In the genomic region with DNA sequence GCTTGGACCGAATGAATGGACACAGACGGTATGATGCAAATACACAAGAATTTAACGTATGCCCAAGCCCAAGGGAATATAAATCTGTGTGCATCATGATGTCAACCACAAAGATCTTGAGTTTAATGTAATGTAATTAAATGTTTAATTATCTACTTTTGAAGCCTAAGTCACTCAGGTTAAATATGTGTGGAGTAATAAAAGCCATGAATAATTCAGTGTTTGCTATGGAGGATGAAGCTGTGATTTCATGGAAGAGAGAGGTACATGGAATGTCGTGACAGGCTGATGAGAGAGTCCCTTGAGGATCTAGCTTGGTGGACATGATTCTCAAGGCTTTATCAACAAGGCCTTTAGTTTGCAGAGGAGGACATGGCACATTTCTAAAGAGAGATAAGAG, we compare ENCODE assay signal across 23 mouse cellular contexts.
DNase-seq lines count a peak whose midpoint lies in the region; ATAC-seq and TF ChIP-seq lines count a peak whose summit lies in the region.
"Had no signal": no experiment of that assay in that cellular context is flagged by ENCODE, and none has a peak within 500 bp of the region (broad histone marks: within the 10 kb centered on the region; RNA-seq: fewer than 3 reads in every experiment).

No protein-coding gene starts in this region.

- H3K27me3 ChIP-seq in forebrain, embryonic 12.5 days: no peaks in the 10 kb centered on the region
- H3K27me3 ChIP-seq in forebrain, embryonic 10.5 days (ENCODE audit: poor library complexity, severe bottlenecking): no peaks in the 10 kb centered on the region
- no peaks in the 10 kb centered on the region for H3K27me3 ChIP-seq in forebrain, embryonic 14.5 days (replicated peaks; ENCODE audit: control insufficient read depth, insufficient read depth, low read length)
- no peaks in the 10 kb centered on the region for H3K27me3 ChIP-seq in forebrain, postnatal 0 days (ENCODE audit: insufficient read depth, low read length)
- no peaks in the 10 kb centered on the region for H3K27me3 ChIP-seq in neural tube, embryonic 12.5 days (replicated peaks)
- no peaks in the 10 kb centered on the region for H3K27me3 ChIP-seq in neural tube, embryonic 15.5 days (replicated peaks)
- H3K27me3 ChIP-seq: CH12.LX; embryonic facial prominence, embryonic 13.5 days; embryonic facial prominence, embryonic 15.5 days had no signal

- H3K9me3 ChIP-seq in forebrain, embryonic 12.5 days: no peaks in the 10 kb centered on the region
- H3K9me3 ChIP-seq in forebrain, embryonic 10.5 days: no peaks in the 10 kb centered on the region
- no peaks in the 10 kb centered on the region for H3K9me3 ChIP-seq in forebrain, embryonic 14.5 days (replicated peaks; ENCODE audit: control insufficient read depth, low read length)
- H3K9me3 ChIP-seq in forebrain, postnatal 0 days (ENCODE audit: low read length): no peaks in the 10 kb centered on the region
- no peaks in the 10 kb centered on the region for H3K9me3 ChIP-seq in neural tube, embryonic 12.5 days
- H3K9me3 ChIP-seq in neural tube, embryonic 15.5 days (replicated peaks): no peaks in the 10 kb centered on the region
- H3K9me3 ChIP-seq: embryonic facial prominence, embryonic 13.5 days; embryonic facial prominence, embryonic 15.5 days had no signal

- no peak overlapping the region for H3K4me3 ChIP-seq in forebrain, embryonic 12.5 days (replicated peaks)
- H3K4me3 ChIP-seq in forebrain, embryonic 10.5 days: no peak overlapping the region
- no peak overlapping the region for H3K4me3 ChIP-seq in forebrain, embryonic 14.5 days (ENCODE audit: low read depth, low read length)
- no peak overlapping the region for H3K4me3 ChIP-seq in forebrain, postnatal 0 days (ENCODE audit: low read depth, low read length)
- H3K4me3 ChIP-seq in neural tube, embryonic 12.5 days: no peak overlapping the region
- H3K4me3 ChIP-seq in neural tube, embryonic 15.5 days (replicated peaks): no peak overlapping the region
- H3K4me3 ChIP-seq: embryonic facial prominence, embryonic 13.5 days; embryonic facial prominence, embryonic 15.5 days; erythroblast, embryonic 14.5 days had no signal

- no peak for DNase-seq in forebrain, embryonic 10.5 days (ENCODE audit: extremely low spot score, low spot score)
- no peak for DNase-seq in forebrain, embryonic 14.5 days (ENCODE audit: low spot score)
- no peak for DNase-seq in forebrain, postnatal 0 days
- DNase-seq: adrenal gland, adult 2 months; adrenal gland, postnatal 10 days; adrenal gland, postnatal 25 days; B cell, adult 2 months; cerebellum, adult 11 months; cerebellum, adult 18-20 months; cerebellum, adult 8-10 months; cerebellum, adult 9-11 months; cerebellum, postnatal 14 days; cerebellum, postnatal 36 days; embryo, embryonic 11 days had no signal

- 75% methylated on average over 4 of the region's 4 CpGs for WGBS in forebrain, embryonic 12.5 days
- WGBS in forebrain, embryonic 10.5 days: 96% methylated on average over 4 of the region's 4 CpGs
- 61% methylated on average over 4 of the region's 4 CpGs for WGBS in forebrain, embryonic 14.5 days
- WGBS in forebrain, postnatal 0 days: 56% methylated on average over 4 of the region's 4 CpGs
- WGBS in neural tube, embryonic 12.5 days: 56% methylated on average over 4 of the region's 4 CpGs
- 37% methylated on average over 4 of the region's 4 CpGs for whole genome bisulfite sequencing in neural tube, embryonic 15.5 days

- H3K27ac ChIP-seq in forebrain, embryonic 12.5 days: no peak overlapping the region
- H3K27ac ChIP-seq in forebrain, embryonic 10.5 days: no peak overlapping the region
- H3K27ac ChIP-seq in forebrain, embryonic 14.5 days (ENCODE audit: low read depth, low read length): peak overlapping the region; percentile 23; the same call in 1 of the 2 replicates
- H3K27ac ChIP-seq in forebrain, postnatal 0 days (ENCODE audit: low read depth, low read length): no peak overlapping the region
- H3K27ac ChIP-seq in neural tube, embryonic 12.5 days: no peak overlapping the region
- no peak overlapping the region for H3K27ac ChIP-seq in neural tube, embryonic 15.5 days (replicated peaks)
- H3K27ac ChIP-seq: embryonic facial prominence, embryonic 13.5 days; embryonic facial prominence, embryonic 15.5 days had no signal

- H3K4me2 ChIP-seq in forebrain, embryonic 12.5 days: no peak overlapping the region
- no peak overlapping the region for H3K4me2 ChIP-seq in forebrain, embryonic 14.5 days (ENCODE audit: low read length)
- H3K4me2 ChIP-seq in forebrain, postnatal 0 days (ENCODE audit: low read depth): no peak overlapping the region
- no peak overlapping the region for H3K4me2 ChIP-seq in neural tube, embryonic 12.5 days (replicated peaks)
- no peak overlapping the region for H3K4me2 ChIP-seq in neural tube, embryonic 15.5 days
- H3K4me2 ChIP-seq: embryonic facial prominence, embryonic 13.5 days; embryonic facial prominence, embryonic 15.5 days had no signal

- H3K9ac ChIP-seq in forebrain, embryonic 12.5 days: no peak overlapping the region
- no peak overlapping the region for H3K9ac ChIP-seq in forebrain, embryonic 14.5 days (ENCODE audit: low read length)
- no peak overlapping the region for H3K9ac ChIP-seq in forebrain, postnatal 0 days
- no peak overlapping the region for H3K9ac ChIP-seq in neural tube, embryonic 12.5 days
- no peak overlapping the region for H3K9ac ChIP-seq in neural tube, embryonic 15.5 days (replicated peaks)
- H3K9ac ChIP-seq: embryonic facial prominence, embryonic 13.5 days; embryonic facial prominence, embryonic 15.5 days had no signal

- H3K4me1 ChIP-seq in forebrain, embryonic 12.5 days: no peaks in the 10 kb centered on the region
- H3K4me1 ChIP-seq in forebrain, embryonic 10.5 days: peaks cover 6% of the 10 kb centered on the region; the same call in 1 of the 2 replicates
- H3K4me1 ChIP-seq in forebrain, embryonic 14.5 days (ENCODE audit: control insufficient read depth, insufficient read depth, low read length): peaks cover 12% of the 10 kb centered on the region
- H3K4me1 ChIP-seq in forebrain, postnatal 0 days (ENCODE audit: insufficient read depth): no peaks in the 10 kb centered on the region
- H3K4me1 ChIP-seq in neural tube, embryonic 12.5 days: no peaks in the 10 kb centered on the region
- no peaks in the 10 kb centered on the region for H3K4me1 ChIP-seq in neural tube, embryonic 15.5 days
- H3K4me1 ChIP-seq: embryonic facial prominence, embryonic 15.5 days had no signal

- 0 out of 2 replicates have a peak, but pooled peaks have one; percentile 52 for ATAC-seq in forebrain, embryonic 12.5 days (ENCODE audit: low FRiP score)
- ATAC-seq in forebrain, embryonic 14.5 days: peak; percentile 49; the same call in 1 of the 2 replicates
- ATAC-seq in forebrain, postnatal 0 days: no peak
- ATAC-seq in neural tube, embryonic 12.5 days (ENCODE audit: low FRiP score, low read depth): peak; percentile 48; the same call in 1 of the 2 replicates
- ATAC-seq in neural tube, embryonic 15.5 days (ENCODE audit: low FRiP score): no peak
- ATAC-seq: CD4-positive, CD25-positive, alpha-beta regulatory T cell, adult 4 months had no signal

- H3K36me3 ChIP-seq in forebrain, embryonic 12.5 days (replicated peaks): no peaks in the 10 kb centered on the region
- H3K36me3 ChIP-seq in forebrain, embryonic 10.5 days (replicated peaks): no peaks in the 10 kb centered on the region
- H3K36me3 ChIP-seq in forebrain, embryonic 14.5 days (ENCODE audit: control insufficient read depth, insufficient read depth, low read length): no peaks in the 10 kb centered on the region
- no peaks in the 10 kb centered on the region for H3K36me3 ChIP-seq in forebrain, postnatal 0 days (ENCODE audit: insufficient read depth)
- no peaks in the 10 kb centered on the region for H3K36me3 ChIP-seq in neural tube, embryonic 12.5 days
- H3K36me3 ChIP-seq in neural tube, embryonic 15.5 days: no peaks in the 10 kb centered on the region
- H3K36me3 ChIP-seq: embryonic facial prominence, embryonic 13.5 days; embryonic facial prominence, embryonic 15.5 days; G1E had no signal

- TF ChIP-seq CTCF in forebrain, postnatal 0 days (IDR thresholded peaks at IDR 0.05; ENCODE audit: low read depth): no peak

Comparison
In these comparisons a context has a peak if more than half of its experiments do, and no peak if none do; other contexts are left out.
1. ATAC-seq: peak in forebrain, embryonic 12.5 days (single experiment), forebrain, embryonic 14.5 days (single experiment) and neural tube, embryonic 12.5 days (single experiment); none in forebrain, postnatal 0 days (single experiment) and neural tube, embryonic 15.5 days (single experiment).